Mouse (Mus musculus): ENCODE measurements around the gene Gpr26.

Gpr26 gene

GRCm38 (mm10) chr7:132026671-132027070 is 60.4 kb downstream of the Gpr26 start:
- DNase-seq, result no peak

- peak; percentile 43 for DNase-seq
These were observed 65.8 kb downstream of the Gpr26 start for GRCm38 (mm10) chr7:132031940-132032531.

Measured in layer of hippocampus, adult 9-11 months (tissue).